Mouse (Mus musculus): ENCODE measurements around the gene Map3k12.

The Map3k12 gene

GRCm38 (mm10) chr15:102519211-102520141 is 2.6 kb upstream of the Map3k12 start:
- DNase-seq (ENCODE audit: low read depth, low spot score) = no peak

DNA sequence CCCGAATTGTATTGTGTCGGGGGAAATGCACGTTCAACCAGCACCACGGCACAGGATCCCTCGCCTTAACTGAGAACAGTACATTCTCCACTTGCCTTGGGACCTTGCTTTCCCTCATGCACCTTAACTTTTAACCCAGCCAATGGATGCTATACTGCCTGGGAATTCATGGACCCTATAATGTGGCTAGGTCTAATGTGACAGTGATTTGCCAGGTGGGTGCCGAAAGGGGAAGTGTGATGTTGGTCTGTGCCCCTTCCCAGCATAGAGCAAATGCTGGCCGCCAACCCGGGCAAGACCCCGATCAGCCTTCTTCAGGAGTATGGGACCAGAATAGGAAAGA is 2.0 kb upstream of the Map3k12 start:
- no peak for DNase-seq (ENCODE audit: low read depth, low spot score)

- peak; percentile 100 for DNase-seq (ENCODE audit: low read depth, low spot score)
Observed at GRCm38 (mm10) chr15:102517976-102518858, 1.4 kb upstream of the Map3k12 start, which contains the start of gene Tarbp2. Gene Tarbp2, plus strand, starts transcription at chr15:102518192.

GRCm38 (mm10) chr15:102517631-102517975 is 739 bp upstream of the Map3k12 start:
- no peak for DNase-seq (ENCODE audit: low read depth, low spot score)

- no peak for DNase-seq (ENCODE audit: low read depth, low spot score)
Observed at GRCm38 (mm10) chr15:102516293-102516692, 571 bp downstream of the Map3k12 start.

DNA sequence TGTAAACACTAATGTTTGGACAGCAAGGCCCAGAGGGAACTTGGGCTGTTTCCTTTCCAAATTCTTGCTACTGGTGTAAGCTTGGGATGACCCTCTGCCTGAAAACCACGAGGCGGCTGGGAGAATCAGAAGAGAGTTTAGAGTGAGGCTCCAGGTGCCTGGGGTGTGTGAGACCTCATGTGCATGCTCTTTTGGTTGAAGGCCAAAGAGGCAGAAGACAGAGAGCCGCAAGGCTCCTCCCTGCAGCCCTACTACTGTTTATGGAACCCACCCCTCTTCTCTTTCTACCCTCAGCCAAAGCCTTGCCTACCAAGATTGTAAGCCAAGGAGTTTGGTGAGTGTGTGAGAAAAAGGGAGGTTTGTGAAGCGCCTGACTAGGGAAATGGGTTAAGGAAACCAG is 1.1 kb downstream of the Map3k12 start:
- DNase-seq (ENCODE audit: low read depth, low spot score) = no peak

- no peak for DNase-seq (ENCODE audit: low read depth, low spot score)
Observed at GRCm38 (mm10) chr15:102515261-102515660, 1.6 kb downstream of the Map3k12 start.

DNA sequence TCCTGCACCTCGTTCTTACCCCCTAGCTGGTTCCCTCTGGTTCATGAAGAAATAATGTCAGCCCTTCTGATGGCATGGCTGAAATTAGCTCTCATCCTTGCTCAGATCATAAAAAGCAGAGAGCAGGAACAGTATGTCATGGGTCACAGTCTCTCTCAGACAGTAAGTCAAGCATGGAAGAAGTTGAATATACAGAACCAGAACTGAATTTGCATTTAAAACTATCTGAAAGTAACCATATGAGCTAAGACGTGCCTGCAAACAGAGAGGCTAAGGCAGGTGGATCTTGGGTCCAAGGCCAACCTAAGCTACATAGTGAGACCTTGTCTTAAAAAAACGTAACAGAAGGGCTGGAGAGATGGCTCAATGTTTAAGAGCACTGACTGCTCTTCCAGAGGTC is 3.9 kb downstream of the Map3k12 start:
- no peak for DNase-seq (ENCODE audit: low read depth, low spot score)

GRCm38 (mm10) chr15:102512471-102512870 is 4.4 kb downstream of the Map3k12 start:
- DNase-seq (ENCODE audit: low read depth, low spot score) = no peak

- DNase-seq (ENCODE audit: low read depth, low spot score) = no peak
Observed at GRCm38 (mm10) chr15:102512010-102512409, 4.9 kb downstream of the Map3k12 start.

DNA sequence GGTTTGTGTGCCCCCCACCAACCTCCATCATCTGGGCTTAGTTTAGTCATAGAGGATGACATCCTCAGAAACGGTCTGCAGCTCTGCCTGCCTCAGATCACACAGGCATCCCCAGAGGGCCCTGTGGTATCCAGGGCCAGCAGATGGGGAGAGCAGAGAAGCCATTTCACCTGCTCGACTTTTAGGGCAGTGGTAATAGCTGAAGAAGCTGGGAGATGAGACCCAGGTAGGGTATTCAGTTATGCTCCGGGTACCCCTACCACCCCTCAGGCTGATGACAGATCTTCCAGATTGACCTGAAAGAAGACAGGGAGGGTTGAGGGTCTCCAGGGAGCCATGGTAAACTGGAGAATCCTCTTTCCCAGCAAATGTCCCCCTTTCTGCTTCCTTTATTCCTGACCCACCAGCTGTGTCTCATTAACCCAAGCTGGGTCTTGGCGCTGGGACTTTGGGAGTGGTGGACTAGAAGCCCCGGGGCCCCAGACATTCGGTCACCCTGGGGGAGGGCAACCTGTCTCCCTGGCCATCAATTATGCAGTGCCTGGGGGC is 5.5 kb downstream of the Map3k12 start:
- no peak for DNase-seq (ENCODE audit: low read depth, low spot score)

DNA sequence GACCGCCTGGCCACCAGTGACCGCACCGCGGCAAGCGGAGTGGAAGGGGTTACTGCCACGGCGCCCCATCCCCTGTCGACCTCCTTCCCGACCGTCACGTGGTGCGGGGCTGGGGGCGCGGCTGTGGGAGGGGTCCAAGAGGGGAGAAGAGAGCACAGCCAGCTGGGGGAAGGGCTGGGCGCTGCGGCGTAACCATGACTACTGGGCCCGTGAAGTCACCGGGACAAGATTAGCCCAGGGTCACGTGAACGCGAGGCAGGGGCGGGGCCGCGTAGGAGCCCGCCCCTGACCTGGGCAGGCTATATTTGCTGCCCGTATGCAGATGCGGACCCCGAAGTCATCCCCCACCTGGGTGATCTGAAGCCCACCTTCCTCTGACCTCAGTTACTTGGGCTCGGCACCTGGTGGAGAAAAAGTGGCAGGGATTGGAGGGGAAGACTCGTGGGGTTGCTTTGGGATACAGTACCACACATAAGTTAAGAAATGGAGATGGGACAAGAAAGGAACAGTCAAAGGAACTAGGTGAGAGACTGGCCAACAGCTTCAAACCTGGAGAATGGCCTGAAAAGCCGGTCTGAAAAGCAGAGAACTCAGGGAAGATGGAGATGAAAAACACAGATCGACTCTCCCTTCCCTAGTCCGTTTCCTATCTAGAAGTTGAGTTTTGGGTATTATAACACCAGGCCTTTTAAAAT is 6.1 kb downstream of the Map3k12 start:
- DNase-seq (ENCODE audit: low read depth, low spot score) = peak; percentile 74

- no peak for DNase-seq (ENCODE audit: low read depth, low spot score)
Observed at GRCm38 (mm10) chr15:102510110-102510509, 6.8 kb downstream of the Map3k12 start.

DNA sequence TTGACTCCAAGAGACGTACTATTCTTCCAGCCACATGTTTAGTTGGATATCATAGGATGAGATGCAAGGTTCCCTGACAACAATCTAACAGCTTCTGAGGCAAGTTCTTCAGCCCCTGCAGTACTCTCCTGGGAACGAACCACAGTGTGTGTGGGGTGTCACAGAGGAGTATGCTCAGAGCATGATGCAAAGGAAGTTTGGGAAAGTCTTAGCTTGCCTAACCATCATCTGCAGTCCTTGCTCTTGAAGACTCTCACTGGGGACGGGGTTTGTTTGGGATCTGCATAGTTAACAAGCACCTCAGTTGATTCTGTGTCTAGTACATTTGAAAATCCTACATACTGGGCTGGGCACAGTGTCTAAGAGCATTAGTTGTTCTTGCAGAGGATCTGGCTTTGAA is 8.5 kb downstream of the Map3k12 start:
- no peak for DNase-seq (ENCODE audit: low read depth, low spot score)

DNA sequence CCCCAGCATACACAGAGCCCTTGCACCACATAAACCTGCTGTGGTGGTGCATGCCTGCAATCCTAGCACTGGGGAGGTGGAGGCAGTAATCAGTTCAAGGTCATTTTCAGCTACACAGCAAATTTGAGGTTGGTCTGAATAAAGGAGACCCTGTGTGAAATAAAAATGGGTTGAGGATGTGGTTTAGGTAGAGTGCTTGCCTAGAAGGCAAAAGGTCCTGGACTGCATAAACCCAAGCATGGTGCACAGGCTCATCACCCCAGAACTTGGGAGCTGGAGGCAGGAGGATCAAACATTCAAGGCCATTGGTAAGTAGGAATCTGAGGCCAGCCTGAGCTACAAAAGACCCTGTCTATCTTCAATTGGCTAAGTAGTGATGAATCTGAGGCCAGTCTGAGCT is 9.3 kb downstream of the Map3k12 start:
- no peak for DNase-seq (ENCODE audit: low read depth, low spot score)

DNA sequence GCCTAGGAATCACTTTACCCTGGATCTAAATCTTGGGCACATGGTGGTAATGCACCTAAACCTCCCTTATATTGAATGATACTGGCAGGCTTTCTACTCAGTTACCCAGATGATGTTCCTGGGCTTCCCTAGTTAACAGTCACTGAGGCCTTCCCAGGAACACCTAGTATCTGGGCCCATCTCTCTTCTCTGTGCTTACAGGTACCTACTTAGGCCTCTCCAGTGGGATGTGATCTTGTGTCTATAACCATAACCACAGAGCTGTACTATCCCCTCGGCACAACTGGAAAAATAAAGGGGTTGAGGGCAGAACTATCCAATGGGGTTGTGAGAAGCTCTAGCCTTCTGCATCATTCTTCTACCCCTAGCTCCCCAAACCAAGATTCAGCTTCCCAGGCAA is 10.0 kb downstream of the Map3k12 start:
- DNase-seq (ENCODE audit: low read depth, low spot score) = no peak

DNA sequence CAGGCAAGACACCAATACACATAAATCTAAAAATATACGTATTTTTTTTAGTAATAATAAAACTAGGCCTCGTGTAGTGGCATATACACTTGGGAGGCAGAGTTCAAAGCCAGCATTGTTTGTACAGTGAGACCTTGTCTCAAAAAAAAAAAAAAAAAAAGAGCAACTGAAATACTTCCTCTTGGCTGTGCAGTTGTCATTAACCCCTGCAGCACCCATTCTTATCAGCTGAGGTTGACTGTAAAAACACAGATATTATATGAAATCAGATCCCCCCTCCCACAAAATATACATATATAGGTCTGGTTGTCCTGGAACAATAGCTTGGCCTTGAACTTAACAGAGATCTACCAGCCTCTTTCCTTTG is 10.4 kb downstream of the Map3k12 start:
- no peak for DNase-seq (ENCODE audit: low read depth, low spot score)

GRCm38 (mm10) chr15:102505770-102506463 is 10.9 kb downstream of the Map3k12 start:
- no peak for DNase-seq (ENCODE audit: low read depth, low spot score)

DNA sequence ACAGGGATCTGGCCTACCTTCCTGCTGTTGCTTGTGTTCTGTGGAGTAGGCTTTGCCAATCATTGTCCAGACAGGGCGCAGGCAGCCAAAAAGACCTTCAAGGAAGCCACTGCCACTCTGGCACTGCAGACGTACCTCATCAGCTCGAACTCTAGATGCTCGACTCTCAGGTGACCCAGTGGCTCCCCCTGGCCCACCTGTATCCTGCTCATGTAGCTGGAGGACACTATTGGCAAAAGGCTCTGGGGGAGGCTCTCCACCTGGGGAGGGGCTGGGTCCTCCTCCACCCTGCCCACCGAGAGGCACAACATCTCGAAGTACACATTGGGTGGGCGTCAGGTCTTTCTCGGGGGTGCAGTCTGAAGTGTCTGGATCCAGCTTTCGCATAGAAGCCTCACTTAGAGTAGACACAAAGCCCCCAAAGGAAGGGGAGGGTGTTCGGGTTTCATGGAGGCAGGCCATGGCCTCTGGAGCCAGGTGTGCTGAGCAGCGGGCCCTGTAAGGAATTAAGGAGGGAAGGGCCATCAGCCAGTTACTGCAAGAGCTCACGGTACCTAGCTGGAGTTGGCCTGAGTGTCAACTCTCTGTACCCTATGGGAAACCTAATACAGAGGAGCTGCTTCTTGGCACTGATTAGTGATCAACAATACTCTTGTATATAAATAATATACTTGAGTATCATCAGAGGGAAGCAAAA is 11.6 kb downstream of the Map3k12 start:
- DNase-seq (ENCODE audit: low read depth, low spot score) = no peak

DNA sequence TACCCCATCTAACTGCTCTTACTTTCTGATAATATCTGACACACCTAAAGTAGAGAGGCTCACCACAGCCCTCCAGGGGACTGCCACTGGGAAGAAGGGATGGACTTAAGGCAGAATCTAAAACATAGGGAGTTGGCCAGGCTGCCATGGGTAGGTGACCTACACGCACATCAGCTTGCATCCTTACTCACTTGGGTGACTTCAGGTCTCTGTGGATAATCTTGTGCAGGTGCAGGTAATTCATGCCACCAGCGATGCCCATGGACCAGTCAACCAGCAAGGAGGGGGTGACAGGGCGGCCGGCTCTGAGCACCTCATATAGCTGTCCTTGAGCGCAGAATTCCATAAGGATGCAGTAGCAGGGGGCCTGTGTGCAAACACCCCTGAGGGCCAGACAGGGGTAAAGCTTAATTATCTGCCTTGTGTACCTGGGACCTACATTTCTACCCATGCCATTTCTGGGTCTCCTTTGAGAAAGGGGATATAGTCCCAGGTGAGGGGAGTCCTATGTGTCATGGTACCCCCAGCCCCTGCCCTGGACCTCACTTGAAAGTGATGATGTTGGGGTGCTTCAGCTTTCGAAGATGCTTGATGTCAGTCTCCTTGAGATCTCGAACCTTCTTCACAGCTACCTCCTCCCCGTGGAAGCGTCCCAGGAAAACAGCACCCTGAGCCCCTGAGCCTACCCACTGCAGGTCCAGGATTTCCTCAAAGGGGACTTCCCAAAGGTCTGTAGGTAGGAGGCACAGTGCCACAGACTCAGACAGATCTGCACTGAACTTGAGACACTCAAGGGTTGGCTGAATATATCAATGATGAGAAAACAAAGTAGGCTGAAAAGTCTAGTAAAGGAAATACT is 12.7 kb downstream of the Map3k12 start:
- no peak for DNase-seq (ENCODE audit: low read depth, low spot score)
